Mouse (Mus musculus): Measurements from ENCODE around the gene Cdh4. TPM values are rescaled to one million over a fixed set of nuclear protein-coding genes. Genes with fewer than 3 reads are reported as not detected.

The Cdh4 gene
- total RNA-seq, 2 experiments from 2014 or later, result 1.1 TPM

GRCm38 (mm10) chr2:179459606-179460005 lies 17.4 kb downstream of the Cdh4 start:
- DNase-seq, result no peak
- intact Hi-C loops (cut with DNase I), result no loop called here

GRCm38 (mm10) chr2:179463514-179463913 lies 21.3 kb downstream of the Cdh4 start:
- no peak for DNase-seq
- intact Hi-C loops (cut with DNase I), result no loop called here

DNA sequence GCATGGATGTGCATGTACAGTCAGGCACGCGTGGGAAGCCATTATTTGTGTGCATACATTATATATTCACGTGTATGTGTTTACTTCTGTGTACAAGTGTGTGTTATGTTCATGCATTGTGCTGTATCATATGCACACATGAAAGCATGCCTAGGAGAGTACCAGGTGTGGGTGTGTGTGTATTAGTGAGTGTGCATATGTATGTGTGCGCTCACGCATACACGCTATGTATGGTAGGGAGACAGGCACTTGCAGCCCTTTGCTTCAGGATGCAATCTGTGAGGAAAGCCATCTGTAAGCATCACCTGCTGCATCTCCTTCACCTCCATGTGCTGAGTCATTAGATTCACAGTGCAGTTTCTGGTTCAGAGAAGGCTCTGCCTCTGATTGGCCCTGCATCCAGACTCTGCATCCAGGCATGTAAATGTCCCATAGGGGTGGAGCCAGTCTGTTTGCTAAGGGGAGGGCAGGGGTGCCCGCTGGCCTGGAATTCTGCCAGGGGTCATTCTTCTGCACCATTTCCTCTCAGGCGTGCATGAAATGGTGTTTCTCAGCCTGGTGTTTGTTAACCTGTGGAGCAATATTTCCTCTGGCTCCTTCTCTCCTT lies 25.7 kb downstream of the Cdh4 start:
- DNase-seq, result no peak
- intact Hi-C loops (cut with DNase I), result no loop called here

DNA sequence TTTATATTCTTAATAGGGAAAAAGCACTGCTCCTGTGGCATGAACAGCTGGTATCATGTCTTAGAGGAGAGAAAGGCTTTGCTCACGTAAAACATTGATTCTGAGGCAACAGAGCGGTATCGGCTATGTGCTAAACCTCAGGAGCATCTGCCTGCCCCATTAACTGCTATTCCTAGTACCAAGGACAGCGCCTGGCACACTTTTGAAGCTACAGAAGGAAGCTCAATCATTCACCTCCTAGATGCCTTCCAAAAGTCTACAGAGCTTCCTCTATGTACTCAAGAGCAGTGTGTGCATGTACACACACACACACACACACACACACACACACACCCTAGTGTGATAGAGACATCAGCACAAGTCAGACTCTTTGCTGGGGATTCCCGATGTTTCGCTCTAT lies 34.4 kb downstream of the Cdh4 start:
- intact Hi-C loops (cut with DNase I), result no loop called here
- no peak for DNase-seq

DNA sequence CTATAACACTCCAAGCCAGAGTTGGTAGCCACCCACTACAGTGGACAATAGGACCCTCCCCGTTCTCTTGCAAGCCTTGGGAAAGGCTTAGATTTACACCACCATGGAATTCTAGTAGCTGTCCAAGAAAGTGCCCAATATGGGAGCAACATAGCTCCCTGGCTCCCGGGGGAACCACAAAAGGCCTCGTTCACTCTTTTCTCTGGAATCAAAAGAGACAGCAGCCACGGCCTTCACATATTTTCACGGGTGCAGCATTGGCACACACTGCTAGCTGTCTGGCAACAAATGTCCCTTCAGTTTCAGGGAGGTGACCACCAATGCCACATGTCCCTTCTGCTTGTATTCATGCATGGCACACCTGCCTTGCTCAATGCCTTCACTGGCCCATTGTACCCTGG lies 38.6 kb downstream of the Cdh4 start:
- DNase-seq, result no peak
- intact Hi-C loops (cut with DNase I), result no loop called here

- no peak for DNase-seq
- intact Hi-C loops (cut with DNase I), result no loop called here
Observed at GRCm38 (mm10) chr2:179481363-179481762, 39.1 kb downstream of the Cdh4 start.

DNA sequence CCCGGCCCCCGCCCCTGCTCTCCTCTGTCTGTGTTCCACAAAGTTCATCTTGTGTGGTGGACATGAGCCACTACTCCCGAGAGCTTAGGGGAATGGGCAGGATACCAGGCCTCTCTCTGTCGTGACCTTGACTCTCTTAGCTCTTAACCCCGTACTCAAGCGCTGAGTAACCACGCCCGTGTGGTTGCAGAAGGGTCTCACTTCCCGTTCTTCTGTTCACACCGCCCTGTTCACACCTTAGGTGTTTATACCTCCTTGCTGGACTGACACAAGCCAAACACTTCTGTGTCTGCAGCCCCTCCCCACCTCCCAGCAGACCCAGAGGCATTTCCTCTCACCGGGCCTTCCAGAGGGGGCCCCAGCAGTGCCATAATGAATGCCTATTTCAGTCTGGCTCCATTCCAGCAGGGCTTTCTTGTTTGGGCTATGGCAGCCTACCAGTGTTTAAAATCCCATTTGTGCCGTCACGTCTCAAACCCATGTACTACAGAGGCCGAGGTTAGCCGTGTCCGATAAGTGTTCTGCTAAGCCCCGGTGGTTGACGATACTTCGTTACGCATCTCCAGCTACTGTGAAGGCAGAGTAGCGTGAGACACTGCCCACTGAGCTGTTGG lies 46.4 kb downstream of the Cdh4 start:
- intact Hi-C loops (cut with DNase I), result no loop called here
- DNase-seq, result no peak

DNA sequence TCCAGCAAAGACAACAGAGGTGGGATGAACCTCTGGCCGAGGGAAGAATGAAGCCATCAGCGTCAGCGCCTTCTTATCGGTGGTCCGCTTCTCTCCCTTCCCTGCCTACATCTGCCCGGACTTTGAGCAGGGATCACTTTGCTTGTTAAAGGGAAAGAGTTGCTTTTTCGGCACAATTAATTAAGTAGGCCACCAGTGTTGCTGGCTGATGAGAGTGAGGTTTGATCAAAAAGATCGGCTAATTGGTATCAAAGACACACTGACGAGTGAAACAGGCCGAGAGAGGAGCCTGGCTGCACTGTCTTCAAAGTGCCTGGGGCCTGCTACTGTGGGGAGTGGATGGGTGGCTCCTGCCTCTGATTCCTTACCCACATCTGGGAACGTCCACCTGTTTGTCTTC lies 49.7 kb downstream of the Cdh4 start:
- DNase-seq, result no peak
- intact Hi-C loops (cut with DNase I), result no loop called here

DNA sequence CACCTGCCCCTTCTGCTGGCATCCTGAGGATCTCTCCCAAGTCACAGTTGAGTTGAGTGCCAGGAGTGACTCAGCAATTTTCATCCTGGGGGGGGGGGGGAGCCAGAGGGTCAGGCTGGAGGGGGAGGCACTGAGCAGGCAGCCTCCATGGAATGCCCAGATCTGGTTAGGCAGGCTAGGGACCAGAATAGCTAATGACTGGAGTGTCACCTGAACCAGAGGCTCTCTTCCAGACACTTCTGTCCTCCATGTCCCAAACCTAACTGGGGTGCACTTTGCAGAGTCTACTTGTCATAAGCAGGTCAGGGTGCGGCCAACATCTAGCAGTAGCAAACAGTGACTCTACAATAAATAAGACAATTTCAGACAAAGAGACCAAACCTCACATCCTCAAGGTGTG lies 52.0 kb downstream of the Cdh4 start:
- intact Hi-C loops (cut with DNase I), result no loop called here
- no peak for DNase-seq

- intact Hi-C loops (cut with DNase I), result no loop called here
- DNase-seq, result no peak
Observed at GRCm38 (mm10) chr2:179510439-179510838, 68.2 kb downstream of the Cdh4 start.

GRCm38 (mm10) chr2:179516559-179516958 lies 74.3 kb downstream of the Cdh4 start:
- DNase-seq, result no peak
- intact Hi-C loops (cut with DNase I), result no loop called here

DNA sequence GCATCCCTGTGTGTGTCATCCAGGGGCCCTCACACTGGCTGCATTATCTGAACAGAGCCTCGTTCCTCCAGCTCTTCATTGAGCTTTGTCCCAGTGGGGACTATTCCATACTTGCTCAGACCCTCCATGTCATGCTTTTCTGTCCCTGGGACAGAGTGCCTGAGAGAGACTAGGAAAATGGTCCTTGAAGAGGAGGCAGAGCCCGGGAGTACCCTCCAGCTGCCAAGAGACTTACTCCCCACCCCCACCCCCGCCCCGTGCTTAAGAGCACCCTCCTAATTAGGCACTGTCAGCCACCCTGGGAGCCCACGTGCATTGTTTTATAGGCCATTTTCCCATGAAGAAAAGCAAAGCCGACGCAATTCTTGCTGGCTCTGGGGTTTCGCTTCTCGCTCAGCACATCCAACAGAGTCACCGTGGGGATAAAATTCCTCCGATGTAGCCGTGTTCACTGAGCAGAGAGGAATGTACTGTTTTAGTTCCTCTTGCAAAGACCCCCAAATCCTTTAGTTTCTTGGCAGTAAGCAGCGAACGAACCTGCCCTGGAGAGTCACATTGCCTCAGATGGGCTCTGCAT lies 76.3 kb downstream of the Cdh4 start:
- intact Hi-C loops (cut with DNase I), result no loop called here
- DNase-seq, result no peak

- DNase-seq, result no peak
- intact Hi-C loops (cut with DNase I), result no loop called here
Observed at GRCm38 (mm10) chr2:179519161-179519560, 76.9 kb downstream of the Cdh4 start.

- DNase-seq, result no peak
- intact Hi-C loops (cut with DNase I), result no loop called here
Observed at GRCm38 (mm10) chr2:179519931-179520330, 77.7 kb downstream of the Cdh4 start.

- no peak for DNase-seq
- intact Hi-C loops (cut with DNase I), result no loop called here
Observed at GRCm38 (mm10) chr2:179520941-179521340, 78.7 kb downstream of the Cdh4 start.

- intact Hi-C loops (cut with DNase I), result no loop called here
Observed at GRCm38 (mm10) chr2:179521444-179521843, 79.2 kb downstream of the Cdh4 start.

DNA sequence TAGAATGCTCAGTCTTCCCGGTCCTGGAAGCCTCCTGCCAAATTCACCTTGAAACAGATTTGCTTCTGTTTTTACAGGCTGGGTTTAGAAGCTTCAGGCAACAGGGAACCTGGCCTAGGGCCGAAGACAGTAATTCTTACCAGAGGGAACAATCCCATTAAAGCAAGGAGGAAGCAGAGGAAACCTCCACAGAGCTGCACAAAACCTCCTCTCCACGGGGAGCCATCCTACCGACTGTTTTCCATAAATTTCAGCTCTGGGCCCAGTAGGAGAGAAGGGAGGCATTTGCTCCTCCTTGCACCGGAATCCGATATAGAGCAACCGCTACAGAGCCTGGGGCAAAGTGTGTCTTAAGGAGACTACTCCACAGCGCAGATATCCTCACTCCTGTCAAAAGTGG lies 79.9 kb downstream of the Cdh4 start:
- no peak for DNase-seq

More at GRCm38 (mm10) chr2:179521444-179521843, 79.2 kb downstream of the Cdh4 start:
- no peak for DNase-seq

DNA sequence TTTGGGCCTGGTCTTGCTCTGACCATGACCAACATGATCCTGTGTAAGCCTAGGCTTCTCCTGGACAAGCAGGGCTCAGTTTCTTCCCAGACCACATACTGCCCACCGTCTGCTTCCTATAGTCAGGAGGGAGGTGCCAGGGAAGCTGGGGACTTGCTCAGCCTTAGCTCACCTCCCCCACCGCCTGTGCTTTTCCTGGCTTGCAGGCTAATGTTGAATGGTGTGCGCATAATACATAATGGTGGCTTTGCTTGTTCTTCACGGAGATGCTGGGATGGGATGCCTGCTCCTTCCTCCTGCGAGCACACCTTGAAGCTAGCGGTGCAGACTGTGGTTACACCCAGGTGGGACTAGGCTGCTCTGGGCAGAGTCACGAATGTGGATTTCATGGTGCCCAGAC lies 84.7 kb downstream of the Cdh4 start:
- intact Hi-C loops (cut with DNase I), result no loop called here
- DNase-seq, result no peak

More for the DNA sequence above, 79.9 kb downstream of the Cdh4 start:
- intact Hi-C loops (cut with DNase I), result no loop called here

GRCm38 (mm10) chr2:179530436-179531040 lies 88.3 kb downstream of the Cdh4 start:
- intact Hi-C loops (cut with DNase I), result no loop called here
- DNase-seq, result no peak

GRCm38 (mm10) chr2:179533196-179533595 lies 91.0 kb downstream of the Cdh4 start:
- intact Hi-C loops (cut with DNase I), result no loop called here
- DNase-seq, result no peak

DNA sequence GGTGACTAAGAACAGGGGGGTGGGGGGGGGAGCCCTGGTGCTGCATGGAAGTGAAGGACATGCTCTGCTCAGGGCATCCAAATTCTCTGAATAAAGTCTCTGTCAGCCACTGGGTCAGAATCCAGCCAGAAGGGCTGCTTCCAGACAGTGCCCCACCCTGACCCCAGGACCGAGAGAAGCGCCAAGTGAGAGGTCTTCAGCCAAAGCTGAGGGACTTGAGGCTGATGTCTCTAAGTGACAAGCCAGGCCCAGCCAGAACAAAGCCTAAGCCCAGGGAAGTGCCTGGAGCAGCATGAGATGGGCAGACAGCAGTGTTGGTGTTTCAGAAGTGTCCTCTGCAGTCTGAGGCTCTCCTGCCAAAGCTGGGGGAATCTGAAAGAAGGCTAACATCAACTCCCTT lies 91.7 kb downstream of the Cdh4 start:
- intact Hi-C loops (cut with DNase I), result no loop called here

DNA sequence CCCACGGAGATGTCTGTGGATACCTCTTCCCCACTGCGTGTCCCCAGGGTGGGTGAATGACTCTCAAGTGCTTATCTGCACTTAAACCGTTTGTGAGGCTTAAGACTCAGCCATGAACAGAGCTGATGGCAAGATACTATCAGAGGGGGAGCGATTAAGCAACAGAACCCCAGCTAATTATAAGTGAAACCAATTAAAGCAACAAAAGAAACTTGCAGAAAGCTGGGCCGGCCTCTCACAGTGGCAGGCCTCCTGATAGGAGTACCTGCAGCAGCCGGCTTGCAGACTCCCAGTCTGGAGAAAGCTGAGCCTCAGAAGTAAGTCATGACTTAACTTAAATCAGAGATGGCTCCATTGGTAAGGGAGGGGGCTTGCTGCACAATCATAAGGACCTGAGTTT lies 93.0 kb downstream of the Cdh4 start:
- intact Hi-C loops (cut with DNase I), result no loop called here
- no peak for DNase-seq

More for the DNA sequence above, 91.7 kb downstream of the Cdh4 start:
- DNase-seq, result no peak

Measured in heart, postnatal 14 days (tissue).